Mouse (Mus musculus): ENCODE results near the gene Hist1h4h.

The Hist1h4h gene

GRCm38 (mm10) chr13:23530901-23531875 lies at the start of gene Hist1h4h:
TSS of gene Hist1h4h (plus strand) at chr13:23531050.
- peak; percentile 98 for DNase-seq (ENCODE audit: extremely low spot score, low spot score)

- DNase-seq (ENCODE audit: extremely low spot score, low spot score), result no peak
Measured at GRCm38 (mm10) chr13:23483153-23483552, 47.7 kb upstream of the Hist1h4h start.

GRCm38 (mm10) chr13:23485271-23485670 lies 45.6 kb upstream of the Hist1h4h start:
- DNase-seq (ENCODE audit: extremely low spot score, low spot score), result no peak

- no peak for DNase-seq (ENCODE audit: extremely low spot score, low spot score)
Measured at GRCm38 (mm10) chr13:23488400-23489322, 42.2 kb upstream of the Hist1h4h start, which contains the start of gene Btn2a2. TSS of gene Btn2a2 (minus strand) at chr13:23488857.

GRCm38 (mm10) chr13:23490863-23491262 lies 40.0 kb upstream of the Hist1h4h start:
- DNase-seq (ENCODE audit: extremely low spot score, low spot score), result no peak

- DNase-seq (ENCODE audit: extremely low spot score, low spot score), result no peak
Measured at GRCm38 (mm10) chr13:23491263-23491662, 39.6 kb upstream of the Hist1h4h start.

GRCm38 (mm10) chr13:23491990-23492389 lies 38.9 kb upstream of the Hist1h4h start:
- no peak for DNase-seq (ENCODE audit: extremely low spot score, low spot score)

GRCm38 (mm10) chr13:23495526-23495925 lies 35.3 kb upstream of the Hist1h4h start:
- no peak for DNase-seq (ENCODE audit: extremely low spot score, low spot score)

GRCm38 (mm10) chr13:23497656-23498321 lies 33.1 kb upstream of the Hist1h4h start:
- peak; percentile 70 for DNase-seq (ENCODE audit: extremely low spot score, low spot score)

GRCm38 (mm10) chr13:23498653-23499052 lies 32.2 kb upstream of the Hist1h4h start:
- peak; percentile 40 for DNase-seq (ENCODE audit: extremely low spot score, low spot score)

- DNase-seq (ENCODE audit: extremely low spot score, low spot score), result peak; percentile 20
Measured at GRCm38 (mm10) chr13:23499943-23500342, 30.9 kb upstream of the Hist1h4h start.

GRCm38 (mm10) chr13:23500424-23501200 lies 30.2 kb upstream of the Hist1h4h start:
- peak; percentile 84 for DNase-seq (ENCODE audit: extremely low spot score, low spot score)

- DNase-seq (ENCODE audit: extremely low spot score, low spot score), result no peak
Measured at GRCm38 (mm10) chr13:23501511-23501910, 29.3 kb upstream of the Hist1h4h start.

- DNase-seq (ENCODE audit: extremely low spot score, low spot score), result no peak
Measured at GRCm38 (mm10) chr13:23502031-23502567, 28.8 kb upstream of the Hist1h4h start.

GRCm38 (mm10) chr13:23502916-23503315 lies 27.9 kb upstream of the Hist1h4h start:
- no peak for DNase-seq (ENCODE audit: extremely low spot score, low spot score)

GRCm38 (mm10) chr13:23503797-23504196 lies 27.1 kb upstream of the Hist1h4h start:
- peak; percentile 69 for DNase-seq (ENCODE audit: extremely low spot score, low spot score)

GRCm38 (mm10) chr13:23505662-23506345 lies 25.0 kb upstream of the Hist1h4h start:
- DNase-seq (ENCODE audit: extremely low spot score, low spot score), result peak; percentile 51

GRCm38 (mm10) chr13:23506351-23506750 lies 24.5 kb upstream of the Hist1h4h start:
- peak; percentile 77 for DNase-seq (ENCODE audit: extremely low spot score, low spot score)

- DNase-seq (ENCODE audit: extremely low spot score, low spot score), result peak; percentile 52
Measured at GRCm38 (mm10) chr13:23506819-23507515, 23.9 kb upstream of the Hist1h4h start.

Measured in neural tube, embryonic 10.5 days (tissue).